Mouse (Mus musculus): ENCODE results near the gene March11.
A peak's percentile ranks its signal among the peaks of the same experiment; 100 is the strongest.

Gene March11

GRCm38 (mm10) chr15:26308629-26309230 lies at the start of gene March11:
March11 (plus strand) TSS chr15:26309048.
- no peak for DNase-seq (ENCODE audit: low spot score in 2 of 2)

GRCm38 (mm10) chr15:26262336-26262735 lies 46.5 kb upstream of the March11 start:
- DNase-seq (ENCODE audit: low spot score in 2 of 2), result no peak

GRCm38 (mm10) chr15:26269596-26269995 lies 39.3 kb upstream of the March11 start:
- no peak for DNase-seq (ENCODE audit: low spot score in 2 of 2)

GRCm38 (mm10) chr15:26276035-26276511 lies 32.8 kb upstream of the March11 start:
- DNase-seq (ENCODE audit: low spot score in 2 of 2), result no peak

- DNase-seq (ENCODE audit: low spot score in 2 of 2), result no peak
Observed at GRCm38 (mm10) chr15:26276608-26277007, 32.2 kb upstream of the March11 start.

- DNase-seq (ENCODE audit: low spot score in 2 of 2), result no peak
Observed at GRCm38 (mm10) chr15:26291871-26292270, 17.0 kb upstream of the March11 start.

- DNase-seq (ENCODE audit: low spot score in 2 of 2), result no peak
Observed at GRCm38 (mm10) chr15:26292811-26293210, 16.0 kb upstream of the March11 start.

GRCm38 (mm10) chr15:26293215-26293614 lies 15.6 kb upstream of the March11 start:
- DNase-seq (ENCODE audit: low spot score in 2 of 2), result no peak

GRCm38 (mm10) chr15:26298668-26299067 lies 10.2 kb upstream of the March11 start:
- no peak for DNase-seq (ENCODE audit: low spot score in 2 of 2)

GRCm38 (mm10) chr15:26309291-26309931 lies 563 bp downstream of the March11 start:
- DNase-seq (ENCODE audit: low spot score in 2 of 2), result peak in 1 of 2 experiments; percentile 23

- DNase-seq (ENCODE audit: low spot score in 2 of 2), result no peak
Observed at GRCm38 (mm10) chr15:26319866-26320265, 11.0 kb downstream of the March11 start.

- no peak for DNase-seq (ENCODE audit: low spot score in 2 of 2)
Observed at GRCm38 (mm10) chr15:26320402-26320801, 11.6 kb downstream of the March11 start.

- DNase-seq (ENCODE audit: low spot score in 2 of 2), result no peak
Observed at GRCm38 (mm10) chr15:26322804-26323203, 14.0 kb downstream of the March11 start.

- DNase-seq (ENCODE audit: low spot score in 2 of 2), result no peak
Observed at GRCm38 (mm10) chr15:26327157-26327556, 18.3 kb downstream of the March11 start.

- DNase-seq (ENCODE audit: low spot score in 2 of 2), result no peak
Observed at GRCm38 (mm10) chr15:26335791-26336190, 26.9 kb downstream of the March11 start.

- DNase-seq (ENCODE audit: low spot score in 2 of 2), result no peak
Observed at GRCm38 (mm10) chr15:26337775-26338174, 28.9 kb downstream of the March11 start.

- no peak for DNase-seq (ENCODE audit: low spot score in 2 of 2)
Observed at GRCm38 (mm10) chr15:26338343-26338742, 29.5 kb downstream of the March11 start.

GRCm38 (mm10) chr15:26340490-26340889 lies 31.6 kb downstream of the March11 start:
- no peak for DNase-seq (ENCODE audit: low spot score in 2 of 2)

- DNase-seq (ENCODE audit: low spot score in 2 of 2), result no peak
Observed at GRCm38 (mm10) chr15:26340966-26341365, 32.1 kb downstream of the March11 start.

GRCm38 (mm10) chr15:26344329-26344728 lies 35.5 kb downstream of the March11 start:
- DNase-seq (ENCODE audit: low spot score in 2 of 2), result no peak

GRCm38 (mm10) chr15:26353656-26354055 lies 44.8 kb downstream of the March11 start:
- DNase-seq (ENCODE audit: low spot score in 2 of 2), result no peak

GRCm38 (mm10) chr15:26365344-26365743 lies 56.5 kb downstream of the March11 start:
- no peak for DNase-seq (ENCODE audit: low spot score in 2 of 2)

GRCm38 (mm10) chr15:26366511-26366910 lies 57.7 kb downstream of the March11 start:
- DNase-seq (ENCODE audit: low spot score in 2 of 2), result no peak

Measured in thymus, postnatal 10 days (tissue).